In genomic region chr11:111961047-111961837, GRCm38 (mm10) we compare ENCODE assay signal across 13 mouse cellular contexts.
A peak's percentile ranks its signal among the peaks of the same experiment; 100 is the strongest.
DNase-seq lines count a peak whose midpoint lies in the region; ATAC-seq and TF ChIP-seq lines count a peak whose summit lies in the region.
"Had no signal": no experiment of that assay in that cellular context is flagged by ENCODE, and none has a peak within 500 bp of the region (broad histone marks: within the 10 kb centered on the region; RNA-seq: fewer than 3 reads in every experiment).

No protein-coding gene starts in this region.

- 69% methylated on average over 10 of the region's 10 CpGs for WGBS in intestine, postnatal 0 days

- no peak for ATAC-seq in monocyte, adult 5-6 weeks (replicated peaks; ENCODE audit: insufficient number of reproducible peaks, low FRiP score, low TSS enrichment, poor library complexity, severe bottlenecking)
- no peak for ATAC-seq in intestine, postnatal 0 days
- ATAC-seq: lung, postnatal 0 days had no signal

- H3K4me1 ChIP-seq in intestine, postnatal 0 days (replicated peaks; ENCODE audit: control insufficient read depth, insufficient read depth, low read length), result no peaks in the 10 kb centered on the region

- H3K36me3 ChIP-seq in intestine, postnatal 0 days (ENCODE audit: control insufficient read depth, insufficient read depth), result no peaks in the 10 kb centered on the region
- H3K36me3 ChIP-seq: forebrain, embryonic 12.5 days had no signal

- no peak overlapping the region for H3K27ac ChIP-seq in intestine, postnatal 0 days (ENCODE audit: low read depth, low read length)
- H3K27ac ChIP-seq: forebrain, embryonic 12.5 days had no signal

- H3K27me3 ChIP-seq in intestine, postnatal 0 days (replicated peaks; ENCODE audit: control insufficient read depth, insufficient read depth, low read length), result no peaks in the 10 kb centered on the region
- H3K27me3 ChIP-seq: forebrain, embryonic 12.5 days had no signal

- intact Hi-C loops in heart, postnatal 14 days (cut with DNase I), result no loop called here

- H3K9me3 ChIP-seq in intestine, postnatal 0 days (ENCODE audit: control insufficient read depth), result no peaks in the 10 kb centered on the region
- H3K9me3 ChIP-seq: forebrain, embryonic 12.5 days had no signal

- DNase-seq in heart, adult 8-10 months (ENCODE audit: low spot score), result peak; percentile 28
- no peak for DNase-seq in heart, postnatal 14 days
- DNase-seq in MN1 (ENCODE audit: low spot score), result peak; percentile 64
- DNase-seq in fibroblast of lung, adult 2 months (ENCODE audit: low read depth), result peak; percentile 46
- DNase-seq in layer of hippocampus, adult 9-11 months, result peak; percentile 39
- no peak for DNase-seq in spleen, adult 18-20 months
- DNase-seq: adrenal gland, postnatal 25 days; cerebellum, postnatal 25 days; kidney, adult 2 months had no signal

- no peak overlapping the region for H3K4me3 ChIP-seq in intestine, postnatal 0 days (ENCODE audit: low read depth, low read length)
- H3K4me3 ChIP-seq: forebrain, embryonic 12.5 days had no signal

- no peak overlapping the region for H3K4me2 ChIP-seq in intestine, postnatal 0 days (replicated peaks; ENCODE audit: low read depth)
- H3K4me2 ChIP-seq: forebrain, embryonic 12.5 days had no signal

- no peak overlapping the region for H3K9ac ChIP-seq in intestine, postnatal 0 days (ENCODE audit: low read depth, low read length)
- H3K9ac ChIP-seq: forebrain, embryonic 12.5 days had no signal

- TF ChIP-seq CTCF in intestine, postnatal 0 days (IDR thresholded peaks at IDR 0.05; ENCODE audit: low read depth), result no peak

Comparison
In these comparisons a context has a peak if more than half of its experiments do, and no peak if none do; other contexts are left out.
1. DNase-seq: peak in heart, adult 8-10 months (single experiment), MN1 (single experiment), fibroblast of lung, adult 2 months (single experiment) and layer of hippocampus, adult 9-11 months (single experiment); none in heart, postnatal 14 days (0 of 2) and spleen, adult 18-20 months (0 of 2).